Mouse (Mus musculus): ENCODE measurements around the gene Nde1. TPM values are rescaled to one million over a fixed set of nuclear protein-coding genes. Genes with fewer than 3 reads are reported as not detected.
A peak's percentile ranks its signal among the peaks of the same experiment; 100 is the strongest.

Nde1 gene
- 33.3 and 39.7 TPM in 2 replicates for polyA plus RNA-seq (2015; fragmentation: Nextera tagmentation; extraction: Ambion mirVana)

GRCm38 (mm10) chr16:14162988-14163416 lies at the start of gene Nde1, which contains the start of gene Marf1:
Gene Nde1, plus strand, starts transcription at chr16:14163275.
Gene Marf1, minus strand, starts transcription at chr16:14163351.
- peak within 1 kb of the TSS; percentile 65 for H3K4me3 ChIP-seq
- H3K4me1 ChIP-seq (replicated peaks) = peaks cover 23% of the 10 kb centered on the region
- no peaks in the 10 kb centered on the region for H3K36me3 ChIP-seq
- peak within 1 kb of the TSS; percentile 98 for H3K4me2 ChIP-seq
- ATAC-seq (ENCODE audit: low FRiP score, low read depth) = peak; percentile 72
- peak within 1 kb of the TSS; percentile 67 for H3K27ac ChIP-seq (replicated peaks)
- under 1% methylated on average over 40 of the region's 43 CpGs for WGBS
- H3K27me3 ChIP-seq = no peaks in the 10 kb centered on the region
- no peaks in the 10 kb centered on the region for H3K9me3 ChIP-seq
- peak within 1 kb of the TSS; percentile 54 for H3K9ac ChIP-seq

- H3K4me3 ChIP-seq = no peak overlapping the region
- WGBS = 91% methylated on average over 2 of the region's 2 CpGs
- H3K9me3 ChIP-seq = no peaks in the 10 kb centered on the region
- H3K27ac ChIP-seq (replicated peaks) = no peak overlapping the region
- ATAC-seq (ENCODE audit: low FRiP score, low read depth) = no peak
- no peaks in the 10 kb centered on the region for H3K27me3 ChIP-seq
- H3K36me3 ChIP-seq = peaks cover 67% of the 10 kb centered on the region
- H3K9ac ChIP-seq = no peak overlapping the region
- no peaks in the 10 kb centered on the region for H3K4me1 ChIP-seq (replicated peaks)
- H3K4me2 ChIP-seq = no peak overlapping the region
Observed at GRCm38 (mm10) chr16:14117299-14117698, 45.8 kb upstream of the Nde1 start.

DNA sequence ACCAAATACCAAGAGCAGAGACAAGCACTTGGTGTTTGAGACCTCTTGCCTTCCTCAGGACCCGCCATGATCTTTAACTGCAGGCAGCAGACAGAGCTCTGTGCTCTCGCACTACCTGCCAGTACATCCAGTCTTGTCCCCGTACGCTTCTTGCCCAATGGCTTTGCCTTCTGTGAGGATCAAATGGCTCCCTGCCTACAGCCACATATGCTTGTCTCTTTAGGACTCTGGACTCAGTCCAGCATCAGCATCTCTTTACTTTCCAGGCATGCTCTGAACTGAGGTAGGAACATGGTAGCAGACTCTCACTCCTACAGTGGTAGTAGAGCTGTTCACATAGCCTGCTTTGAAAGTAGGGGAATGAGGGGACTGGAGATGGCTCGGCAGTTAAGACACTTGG lies 42.1 kb upstream of the Nde1 start:
- Histone ChIP-seq H3K27me3 (no peaks in the 10 kb centered on the region), H3K4me3 (no peak overlapping the region), H3K9me3 (no peaks in the 10 kb centered on the region), H3K36me3 (peaks cover 67% of the 10 kb centered on the region), H3K9ac (no peak overlapping the region), H3K27ac (replicated peaks) (no peak overlapping the region), H3K4me1 (replicated peaks) (no peaks in the 10 kb centered on the region), H3K4me2 (no peak overlapping the region)
- 95% methylated on average over 5 of the region's 5 CpGs for WGBS
- no peak for ATAC-seq (ENCODE audit: low FRiP score, low read depth)

DNA sequence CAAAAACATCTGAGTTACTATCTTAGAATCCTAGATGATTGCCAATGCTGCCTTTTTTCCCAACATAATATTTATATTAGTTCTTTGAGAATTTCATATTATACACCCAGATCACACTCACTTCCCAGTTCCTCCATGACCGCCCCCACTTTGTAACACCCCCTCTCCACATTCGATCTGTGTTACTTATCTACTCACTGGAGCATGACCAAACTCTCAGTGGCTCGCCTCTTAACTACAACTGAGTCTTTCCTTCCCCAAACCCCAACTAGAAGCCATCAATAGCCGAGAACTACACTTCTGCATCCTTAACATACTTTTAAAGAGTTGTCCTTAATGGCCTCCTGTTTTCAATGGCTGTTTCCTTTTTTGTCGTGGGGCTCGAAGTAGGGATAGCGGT lies 41.5 kb upstream of the Nde1 start:
- Histone ChIP-seq H3K27me3 (no peaks in the 10 kb centered on the region), H3K4me2 (no peak overlapping the region), H3K9me3 (no peaks in the 10 kb centered on the region), H3K36me3 (peaks cover 70% of the 10 kb centered on the region), H3K27ac (replicated peaks) (no peak overlapping the region), H3K4me3 (no peak overlapping the region), H3K9ac (no peak overlapping the region), H3K4me1 (replicated peaks) (no peaks in the 10 kb centered on the region)
- WGBS = 98% methylated on average over 7 of the region's 7 CpGs
- ATAC-seq (ENCODE audit: low FRiP score, low read depth) = no peak

- H3K4me2 ChIP-seq = no peak overlapping the region
- no peaks in the 10 kb centered on the region for H3K27me3 ChIP-seq
- no peak for ATAC-seq (ENCODE audit: low FRiP score, low read depth)
- no peak overlapping the region for H3K27ac ChIP-seq (replicated peaks)
- H3K9me3 ChIP-seq = no peaks in the 10 kb centered on the region
- peaks cover 71% of the 10 kb centered on the region for H3K36me3 ChIP-seq
- no peaks in the 10 kb centered on the region for H3K4me1 ChIP-seq (replicated peaks)
- H3K9ac ChIP-seq = no peak overlapping the region
- no peak overlapping the region for H3K4me3 ChIP-seq
Observed at GRCm38 (mm10) chr16:14122586-14122985, 40.5 kb upstream of the Nde1 start.

DNA sequence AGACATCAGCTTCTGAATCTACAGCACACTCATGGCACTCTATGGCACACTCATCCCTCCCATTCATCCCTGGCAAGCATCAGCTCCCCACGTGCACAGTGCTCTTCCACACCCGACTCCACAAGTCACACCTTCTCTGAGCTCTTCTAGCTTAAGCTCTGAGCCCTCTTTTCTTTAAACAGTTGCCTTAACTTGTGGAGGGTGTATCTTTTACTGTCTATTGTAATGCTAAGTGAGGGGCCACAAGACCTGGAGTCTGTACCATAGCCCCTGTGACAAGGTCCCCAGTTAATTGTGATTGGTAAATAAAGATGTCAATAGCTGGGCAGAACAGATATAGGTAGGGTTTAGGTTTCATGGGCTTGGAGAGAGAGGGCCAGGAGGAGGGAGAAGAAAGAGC lies 39.2 kb upstream of the Nde1 start:
- H3K9me3 ChIP-seq = no peaks in the 10 kb centered on the region
- H3K4me1 ChIP-seq (replicated peaks) = no peaks in the 10 kb centered on the region
- no peak overlapping the region for H3K4me3 ChIP-seq
- H3K9ac ChIP-seq = no peak overlapping the region
- no peaks in the 10 kb centered on the region for H3K27me3 ChIP-seq
- no peak for ATAC-seq (ENCODE audit: low FRiP score, low read depth)
- H3K27ac ChIP-seq (replicated peaks) = no peak overlapping the region
- no peak overlapping the region for H3K4me2 ChIP-seq
- WGBS = 76% methylated on average over 2 of the region's 2 CpGs
- H3K36me3 ChIP-seq = peaks cover 80% of the 10 kb centered on the region

- no peaks in the 10 kb centered on the region for H3K27me3 ChIP-seq
- H3K4me1 ChIP-seq (replicated peaks) = no peaks in the 10 kb centered on the region
- H3K27ac ChIP-seq (replicated peaks) = no peak overlapping the region
- H3K9me3 ChIP-seq = no peaks in the 10 kb centered on the region
- H3K36me3 ChIP-seq = peaks cover 82% of the 10 kb centered on the region
- no peak overlapping the region for H3K9ac ChIP-seq
- 96% methylated on average over 7 of the region's 7 CpGs for WGBS
- no peak overlapping the region for H3K4me2 ChIP-seq
- ATAC-seq (ENCODE audit: low FRiP score, low read depth) = no peak
- no peak overlapping the region for H3K4me3 ChIP-seq
Observed at GRCm38 (mm10) chr16:14124709-14125108, 38.4 kb upstream of the Nde1 start.

DNA sequence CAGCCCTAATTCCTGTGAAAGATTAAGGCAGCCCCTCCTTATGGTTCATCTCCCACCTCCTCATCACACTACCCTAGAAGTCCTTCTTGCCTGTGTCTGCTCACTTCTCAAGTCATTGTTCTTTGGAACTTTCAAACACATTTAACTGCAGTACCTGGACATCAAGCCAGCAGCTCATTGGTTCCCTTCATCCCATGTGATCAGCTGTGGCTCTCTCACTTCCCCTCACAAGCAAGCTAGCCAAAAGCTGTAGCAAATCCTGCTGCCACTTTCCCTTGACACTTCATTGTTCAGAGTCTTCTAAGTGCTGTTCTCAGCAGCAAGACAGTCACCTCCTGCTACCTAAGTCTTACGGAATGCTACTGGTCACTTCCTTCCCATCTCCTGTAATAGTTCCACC lies 37.8 kb upstream of the Nde1 start:
- Histone ChIP-seq H3K4me3 (no peak overlapping the region), H3K9me3 (no peaks in the 10 kb centered on the region), H3K9ac (no peak overlapping the region), H3K36me3 (peaks cover 83% of the 10 kb centered on the region), H3K4me1 (replicated peaks) (no peaks in the 10 kb centered on the region), H3K27ac (replicated peaks) (no peak overlapping the region), H3K27me3 (no peaks in the 10 kb centered on the region), H3K4me2 (no peak overlapping the region)
- WGBS = 95% methylated on average over 1 of the region's 1 CpGs
- no peak for ATAC-seq (ENCODE audit: low FRiP score, low read depth)

GRCm38 (mm10) chr16:14128977-14129376 lies 34.1 kb upstream of the Nde1 start:
- Histone ChIP-seq H3K27me3 (no peaks in the 10 kb centered on the region), H3K36me3 (peaks cover 78% of the 10 kb centered on the region), H3K4me2 (no peak overlapping the region), H3K27ac (replicated peaks) (no peak overlapping the region), H3K4me1 (replicated peaks) (no peaks in the 10 kb centered on the region), H3K9me3 (no peaks in the 10 kb centered on the region), H3K4me3 (no peak overlapping the region), H3K9ac (no peak overlapping the region)
- ATAC-seq (ENCODE audit: low FRiP score, low read depth) = no peak

DNA sequence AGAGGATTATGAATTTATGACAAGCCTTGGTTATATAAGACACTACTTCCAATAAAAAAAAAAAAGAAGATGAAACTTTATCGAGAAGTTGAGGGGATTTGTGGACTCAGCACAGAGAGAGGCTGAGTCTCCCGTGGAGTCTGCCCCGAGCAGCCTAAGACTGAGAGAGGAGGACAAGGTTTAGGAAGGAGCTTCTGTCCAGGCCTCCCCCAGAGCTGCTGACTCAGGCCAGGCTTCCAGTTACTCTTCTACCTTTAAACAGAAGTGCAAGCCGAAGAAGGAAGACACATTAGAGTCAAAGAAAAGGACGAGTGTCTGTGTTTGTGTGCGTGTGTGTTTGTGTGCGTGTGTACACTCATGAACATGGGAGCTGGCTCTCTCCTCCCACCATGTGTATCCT lies 32.3 kb upstream of the Nde1 start:
- Histone ChIP-seq H3K4me3 (no peak overlapping the region), H3K4me2 (no peak overlapping the region), H3K4me1 (replicated peaks) (no peaks in the 10 kb centered on the region), H3K9ac (no peak overlapping the region), H3K9me3 (no peaks in the 10 kb centered on the region), H3K27ac (replicated peaks) (no peak overlapping the region), H3K36me3 (peaks cover 83% of the 10 kb centered on the region), H3K27me3 (no peaks in the 10 kb centered on the region)
- no peak for ATAC-seq (ENCODE audit: low FRiP score, low read depth)
- WGBS = 90% methylated on average over 7 of the region's 7 CpGs

GRCm38 (mm10) chr16:14131376-14131775 lies 31.7 kb upstream of the Nde1 start:
- Histone ChIP-seq H3K27me3 (no peaks in the 10 kb centered on the region), H3K9me3 (no peaks in the 10 kb centered on the region), H3K36me3 (peaks cover 83% of the 10 kb centered on the region), H3K4me3 (no peak overlapping the region), H3K4me2 (no peak overlapping the region), H3K27ac (replicated peaks) (no peak overlapping the region), H3K4me1 (replicated peaks) (no peaks in the 10 kb centered on the region), H3K9ac (no peak overlapping the region)
- ATAC-seq (ENCODE audit: low FRiP score, low read depth) = no peak
- WGBS = 84% methylated on average over 3 of the region's 3 CpGs

DNA sequence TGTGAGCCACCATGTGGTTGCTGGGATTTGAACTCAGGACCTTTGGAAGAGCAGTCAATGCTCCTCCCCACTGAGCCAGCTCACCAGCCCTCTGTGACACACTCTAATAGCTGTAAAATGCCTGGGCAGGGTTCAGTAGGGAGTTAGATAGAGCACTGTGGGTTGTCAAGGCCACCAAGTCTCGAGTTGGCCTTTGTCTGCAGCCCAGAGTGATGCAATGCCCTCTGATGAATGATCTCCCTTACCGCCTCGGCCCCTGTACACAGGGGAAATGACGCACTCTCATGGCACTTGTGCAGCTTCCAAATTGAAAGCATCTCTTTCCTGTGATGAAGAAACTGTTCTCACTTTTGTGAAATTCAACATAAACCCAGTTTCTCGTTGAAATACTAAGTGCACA lies 31.2 kb upstream of the Nde1 start:
- H3K9ac ChIP-seq = no peak overlapping the region
- no peak overlapping the region for H3K4me3 ChIP-seq
- no peak for ATAC-seq (ENCODE audit: low FRiP score, low read depth)
- peaks cover 83% of the 10 kb centered on the region for H3K36me3 ChIP-seq
- no peak overlapping the region for H3K4me2 ChIP-seq
- no peaks in the 10 kb centered on the region for H3K27me3 ChIP-seq
- 90% methylated on average over 5 of the region's 5 CpGs for WGBS
- no peaks in the 10 kb centered on the region for H3K4me1 ChIP-seq (replicated peaks)
- no peaks in the 10 kb centered on the region for H3K9me3 ChIP-seq
- H3K27ac ChIP-seq (replicated peaks) = no peak overlapping the region

DNA sequence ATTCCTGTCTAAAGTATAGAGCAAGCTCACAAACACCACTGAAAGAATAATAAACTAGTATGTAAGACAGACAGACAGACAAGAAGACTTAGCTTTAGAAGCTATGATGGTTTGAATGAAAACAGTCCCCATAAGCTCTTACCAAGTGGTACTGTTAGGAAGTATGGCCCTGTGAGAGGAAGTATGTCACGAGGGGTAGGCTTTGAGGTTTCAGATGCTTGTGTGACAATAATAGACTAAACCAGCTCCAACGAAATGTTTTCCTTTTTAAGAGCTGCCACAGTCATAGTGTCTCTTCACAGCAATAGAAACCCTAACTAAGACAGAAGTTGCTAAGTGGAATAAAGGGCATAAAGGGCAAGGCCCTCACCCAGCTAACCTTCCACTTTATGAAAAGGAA lies 28.1 kb upstream of the Nde1 start:
- WGBS = 92% methylated on average over 2 of the region's 2 CpGs
- no peak overlapping the region for H3K27ac ChIP-seq (replicated peaks)
- no peaks in the 10 kb centered on the region for H3K4me1 ChIP-seq (replicated peaks)
- H3K27me3 ChIP-seq = no peaks in the 10 kb centered on the region
- H3K9ac ChIP-seq = no peak overlapping the region
- H3K36me3 ChIP-seq = peaks cover 77% of the 10 kb centered on the region
- no peak overlapping the region for H3K4me2 ChIP-seq
- no peaks in the 10 kb centered on the region for H3K9me3 ChIP-seq
- no peak overlapping the region for H3K4me3 ChIP-seq
- ATAC-seq (ENCODE audit: low FRiP score, low read depth) = no peak
